Mouse (Mus musculus) erythroblast, embryonic 14.5 days (primary cell): Measurements from ENCODE around the gene Map4.

Experiments used
- GATA1 ChIP-seq: IDR thresholded peaks from 2 replicates; pipeline ENCODE4 v1.6.1; 2012; ENCODE audit warnings: low read length, inconsistent platforms, mixed read lengths
- TAL1 ChIP-seq: IDR thresholded peaks from 3 replicates; pipeline ENCODE4 v1.6.1; 2012; ENCODE audit warnings: low read length, inconsistent platforms, mixed read lengths

DNA sequence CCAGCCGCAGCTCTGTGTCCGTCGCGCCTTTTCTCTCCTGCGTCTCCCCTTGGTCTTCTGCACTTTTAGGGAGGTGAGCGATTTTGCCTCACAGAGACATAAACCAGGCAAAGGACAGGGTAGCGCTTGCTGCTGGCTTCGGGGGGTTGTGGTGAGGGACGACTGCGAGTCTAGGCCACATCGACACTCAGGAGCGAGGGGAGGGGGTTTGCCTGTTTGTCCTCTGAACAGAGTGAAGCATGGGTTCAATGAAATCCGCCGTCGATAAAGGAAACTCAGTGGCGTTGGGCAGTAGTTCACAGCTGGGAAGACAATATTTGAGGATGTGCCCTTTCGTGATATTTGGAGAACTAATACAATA, 186.5 kb downstream of the Map4 start, which contains the start of gene Dhx30:
- TF ChIP-seq TAL1 (no peak), GATA1 (no peak)
